Mouse (Mus musculus): ENCODE measurements around the gene Acot12. TPM values are rescaled to one million over a fixed set of nuclear protein-coding genes. Genes with fewer than 3 reads are reported as not detected.

Gene Acot12
- under 1 TPM in 1 of 2 experiments, not detected in 1; 0.08 TPM for polyA plus RNA-seq (2012; fragmentation: generic; extraction: Trizol)

GRCm38 (mm10) chr13:91741280-91742047, at the start of gene Acot12:
Acot12 (plus strand) TSS chr13:91741512.

GRCm38 (mm10) chr13:91807155-91807839, 66.0 kb downstream of the Acot12 start, which contains the start of gene Zcchc9:
Zcchc9 (minus strand) TSS chr13:91807705.

Other genes starting within 250 kb of the Acot12 start
- 10 to 100 TPM in 1 of 2 experiments, 1 to 10 TPM in 1; 2.3 to 14.9 TPM for gene Zcchc9, start 66.2 kb downstream of the Acot12 start, polyA plus RNA-seq (2012; fragmentation: generic; extraction: Trizol)
- not detected for gene Ckmt2, start 135.4 kb downstream of the Acot12 start, polyA plus RNA-seq (2012; fragmentation: generic; extraction: Trizol)

Data from C3H10T1/2 (cell line).